Mouse (Mus musculus): ENCODE results near the gene Olfr455. TPM values are rescaled to one million over a fixed set of nuclear protein-coding genes. Genes with fewer than 3 reads are reported as not detected.

Gene Olfr455
- polyA plus RNA-seq (2015; fragmentation: Nextera tagmentation; extraction: Ambion mirVana), result 0.05 TPM in 1 of 2 replicates, not detected in the other

DNA sequence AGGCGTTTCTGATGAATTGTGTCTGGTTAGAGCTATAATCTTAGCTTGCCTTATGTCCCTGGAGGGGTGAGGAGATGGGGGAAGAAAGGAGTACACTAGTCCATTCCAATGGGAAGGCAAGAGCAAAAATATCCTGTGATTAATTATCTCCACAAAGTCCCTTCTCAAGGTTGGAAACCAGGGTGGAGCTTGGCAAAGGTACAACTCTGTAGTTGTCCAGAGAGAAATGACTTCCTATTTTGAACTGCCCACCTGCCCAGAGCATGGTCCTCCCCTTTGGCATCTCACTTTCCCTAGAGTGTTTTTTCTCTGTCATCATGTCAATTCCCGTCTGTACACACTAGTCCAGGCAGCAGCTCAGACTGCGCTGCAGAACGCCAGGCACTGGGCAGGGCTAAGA is at the start of gene Olfr455:
Gene Olfr455, minus strand, starts transcription at position 127 of the 400 bp plus-strand sequence.
- H3K9ac ChIP-seq, result no peak within 1 kb of the TSS
- H3K27me3 ChIP-seq, result no peaks in the 10 kb centered on the region
- H3K36me3 ChIP-seq, result no peaks in the 10 kb centered on the region
- no peak within 1 kb of the TSS for H3K4me2 ChIP-seq
- no peaks in the 10 kb centered on the region for H3K9me3 ChIP-seq (replicated peaks)
- no peak within 1 kb of the TSS for H3K4me3 ChIP-seq
- WGBS, result 64% methylated on average over 4 of the region's 4 CpGs
- H3K4me1 ChIP-seq (replicated peaks), result peaks cover 12% of the 10 kb centered on the region
- ATAC-seq (replicated peaks; ENCODE audit: insufficient number of reproducible peaks, insufficient read depth, low FRiP score, low read depth), result no peak
- H3K27ac ChIP-seq, result no peak within 1 kb of the TSS

GRCm38 (mm10) chr6:42593138-42593882 is 45.9 kb upstream of the Olfr455 start:
- H3K27ac ChIP-seq, result no peak overlapping the region
- no peak overlapping the region for H3K9ac ChIP-seq
- H3K36me3 ChIP-seq, result no peaks in the 10 kb centered on the region
- no peaks in the 10 kb centered on the region for H3K9me3 ChIP-seq (replicated peaks)
- H3K4me2 ChIP-seq, result no peak overlapping the region
- no peaks in the 10 kb centered on the region for H3K4me1 ChIP-seq (replicated peaks)
- no peak for ATAC-seq (replicated peaks; ENCODE audit: insufficient number of reproducible peaks, insufficient read depth, low FRiP score, low read depth)
- WGBS, result 71% methylated on average over 17 of the region's 17 CpGs
- H3K27me3 ChIP-seq, result no peaks in the 10 kb centered on the region
- no peak overlapping the region for H3K4me3 ChIP-seq

GRCm38 (mm10) chr6:42586569-42586968 is 39.2 kb upstream of the Olfr455 start:
- Histone ChIP-seq H3K27me3 (no peaks in the 10 kb centered on the region), H3K4me2 (no peak overlapping the region), H3K9ac (no peak overlapping the region), H3K4me3 (no peak overlapping the region), H3K27ac (no peak overlapping the region), H3K4me1 (replicated peaks) (peaks cover 7% of the 10 kb centered on the region), H3K36me3 (no peaks in the 10 kb centered on the region), H3K9me3 (replicated peaks) (no peaks in the 10 kb centered on the region)
- 67% methylated on average over 5 of the region's 5 CpGs for WGBS
- no peak for ATAC-seq (replicated peaks; ENCODE audit: insufficient number of reproducible peaks, insufficient read depth, low FRiP score, low read depth)

DNA sequence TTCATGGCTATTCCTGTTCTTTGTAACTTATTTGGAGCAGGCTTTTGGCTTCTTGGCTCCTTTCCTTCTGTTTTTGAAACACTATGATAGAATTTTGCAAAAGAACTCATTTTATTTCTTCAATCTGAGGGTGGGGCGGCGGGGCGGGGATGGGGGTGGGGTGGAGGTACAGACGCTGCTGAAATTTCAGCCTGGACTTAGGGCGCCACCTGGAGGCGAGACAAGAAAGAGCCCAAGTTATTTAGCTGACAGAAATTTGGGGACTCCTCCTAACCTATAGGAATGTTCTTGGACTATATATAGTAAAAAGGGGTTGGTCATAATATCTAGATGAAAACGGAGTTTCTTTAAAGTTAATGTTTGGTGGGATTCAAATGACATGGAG is 36.1 kb upstream of the Olfr455 start:
- Histone ChIP-seq H3K36me3 (no peaks in the 10 kb centered on the region), H3K4me1 (replicated peaks) (peaks cover 7% of the 10 kb centered on the region), H3K27me3 (no peaks in the 10 kb centered on the region), H3K4me2 (peak overlapping the region; percentile 57), H3K4me3 (peak overlapping the region; percentile 36), H3K9ac (no peak overlapping the region), H3K9me3 (replicated peaks) (no peaks in the 10 kb centered on the region), H3K27ac (no peak overlapping the region)
- WGBS, result 2% methylated on average over 7 of the region's 7 CpGs
- no peak for ATAC-seq (replicated peaks; ENCODE audit: insufficient number of reproducible peaks, insufficient read depth, low FRiP score, low read depth)

- H3K4me3 ChIP-seq, result peak overlapping the region; percentile 36
- no peaks in the 10 kb centered on the region for H3K27me3 ChIP-seq
- WGBS, result 39% methylated on average over 9 of the region's 9 CpGs
- H3K9ac ChIP-seq, result no peak overlapping the region
- no peaks in the 10 kb centered on the region for H3K36me3 ChIP-seq
- no peak overlapping the region for H3K27ac ChIP-seq
- H3K4me2 ChIP-seq, result peak overlapping the region; percentile 57
- peaks cover 7% of the 10 kb centered on the region for H3K4me1 ChIP-seq (replicated peaks)
- no peak for ATAC-seq (replicated peaks; ENCODE audit: insufficient number of reproducible peaks, insufficient read depth, low FRiP score, low read depth)
- no peaks in the 10 kb centered on the region for H3K9me3 ChIP-seq (replicated peaks)
These were observed 35.5 kb upstream of the Olfr455 start for GRCm38 (mm10) chr6:42582741-42583487.

DNA sequence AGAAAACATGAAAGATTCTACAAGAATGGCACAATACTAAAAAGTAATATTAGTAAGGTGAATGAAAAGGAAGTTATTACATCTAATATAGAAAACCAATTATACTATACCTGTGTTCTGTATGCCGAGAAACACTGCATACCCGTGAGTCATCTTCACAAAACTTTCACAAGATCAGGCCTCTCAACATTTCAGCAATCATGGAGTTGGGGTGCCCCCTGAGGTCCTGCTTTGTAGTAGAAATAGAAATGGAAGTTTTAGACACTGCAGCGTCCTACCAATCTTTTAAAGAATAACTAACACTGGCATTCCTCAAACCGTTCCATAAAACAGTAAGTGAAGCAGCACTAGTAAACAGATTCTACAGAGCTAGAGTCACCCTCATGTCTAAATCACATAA is 31.3 kb upstream of the Olfr455 start:
- no peak for ATAC-seq (replicated peaks; ENCODE audit: insufficient number of reproducible peaks, insufficient read depth, low FRiP score, low read depth)
- Histone ChIP-seq H3K9me3 (replicated peaks) (no peaks in the 10 kb centered on the region), H3K36me3 (no peaks in the 10 kb centered on the region), H3K4me1 (replicated peaks) (peaks cover 7% of the 10 kb centered on the region), H3K4me3 (no peak overlapping the region), H3K4me2 (no peak overlapping the region), H3K27ac (no peak overlapping the region), H3K9ac (no peak overlapping the region), H3K27me3 (no peaks in the 10 kb centered on the region)
- 63% methylated on average over 4 of the region's 4 CpGs for WGBS

- no peak overlapping the region for H3K9ac ChIP-seq
- no peak for ATAC-seq (replicated peaks; ENCODE audit: insufficient number of reproducible peaks, insufficient read depth, low FRiP score, low read depth)
- H3K4me2 ChIP-seq, result no peak overlapping the region
- H3K27me3 ChIP-seq, result no peaks in the 10 kb centered on the region
- H3K9me3 ChIP-seq (replicated peaks), result no peaks in the 10 kb centered on the region
- H3K4me1 ChIP-seq (replicated peaks), result no peaks in the 10 kb centered on the region
- no peaks in the 10 kb centered on the region for H3K36me3 ChIP-seq
- H3K27ac ChIP-seq, result no peak overlapping the region
- H3K4me3 ChIP-seq, result no peak overlapping the region
- 78% methylated on average over 2 of the region's 2 CpGs for WGBS
These were observed 30.0 kb upstream of the Olfr455 start for GRCm38 (mm10) chr6:42577433-42577832.

GRCm38 (mm10) chr6:42568205-42568604 is 20.8 kb upstream of the Olfr455 start:
- WGBS, result 66% methylated on average over 2 of the region's 2 CpGs
- Histone ChIP-seq H3K27ac (no peak overlapping the region), H3K9ac (no peak overlapping the region), H3K36me3 (no peaks in the 10 kb centered on the region), H3K4me3 (no peak overlapping the region), H3K4me2 (no peak overlapping the region), H3K27me3 (no peaks in the 10 kb centered on the region), H3K9me3 (replicated peaks) (no peaks in the 10 kb centered on the region), H3K4me1 (replicated peaks) (no peaks in the 10 kb centered on the region)
- ATAC-seq (replicated peaks; ENCODE audit: insufficient number of reproducible peaks, insufficient read depth, low FRiP score, low read depth), result no peak

- no peaks in the 10 kb centered on the region for H3K36me3 ChIP-seq
- peaks cover 4% of the 10 kb centered on the region for H3K4me1 ChIP-seq (replicated peaks)
- H3K4me2 ChIP-seq, result no peak overlapping the region
- no peaks in the 10 kb centered on the region for H3K9me3 ChIP-seq (replicated peaks)
- no peak overlapping the region for H3K9ac ChIP-seq
- H3K27me3 ChIP-seq, result no peaks in the 10 kb centered on the region
- H3K4me3 ChIP-seq, result no peak overlapping the region
- no peak for ATAC-seq (replicated peaks; ENCODE audit: insufficient number of reproducible peaks, insufficient read depth, low FRiP score, low read depth)
- no peak overlapping the region for H3K27ac ChIP-seq
- WGBS, result 74% methylated on average over 2 of the region's 2 CpGs
These were observed 18.8 kb upstream of the Olfr455 start for GRCm38 (mm10) chr6:42566076-42566598.

- 0 out of 2 replicates have a peak overlapping the region, but pooled peaks have one; percentile 12 for H3K27ac ChIP-seq
- H3K4me2 ChIP-seq, result no peak overlapping the region
- no peaks in the 10 kb centered on the region for H3K36me3 ChIP-seq
- no peaks in the 10 kb centered on the region for H3K27me3 ChIP-seq
- no peak for ATAC-seq (replicated peaks; ENCODE audit: insufficient number of reproducible peaks, insufficient read depth, low FRiP score, low read depth)
- H3K4me3 ChIP-seq, result no peak overlapping the region
- WGBS, result 52% methylated on average over 2 of the region's 2 CpGs
- H3K9me3 ChIP-seq (replicated peaks), result no peaks in the 10 kb centered on the region
- peaks cover 19% of the 10 kb centered on the region for H3K4me1 ChIP-seq (replicated peaks)
- no peak overlapping the region for H3K9ac ChIP-seq
These were observed 14.9 kb upstream of the Olfr455 start for GRCm38 (mm10) chr6:42562280-42562679.

DNA sequence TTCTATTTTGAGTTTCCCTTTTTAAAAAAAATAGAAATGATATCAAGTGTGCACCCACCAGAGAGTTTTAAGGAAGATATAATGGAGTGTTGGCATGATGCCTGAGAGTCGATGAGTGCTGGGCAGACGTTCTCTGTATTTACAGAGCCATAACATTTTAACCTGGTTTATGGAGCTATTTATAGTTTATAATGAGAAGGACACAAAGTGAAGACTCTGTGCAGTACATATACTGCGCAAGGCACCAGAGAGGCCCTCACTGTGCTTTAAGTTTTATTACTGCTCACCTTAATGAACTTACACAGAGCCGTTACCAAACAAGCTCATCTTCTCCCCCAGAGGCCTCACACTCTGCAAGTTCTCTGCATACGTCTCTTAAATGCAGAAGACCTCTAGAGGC is 13.5 kb upstream of the Olfr455 start:
- Histone ChIP-seq H3K9me3 (replicated peaks) (no peaks in the 10 kb centered on the region), H3K36me3 (no peaks in the 10 kb centered on the region), H3K27ac (peak overlapping the region; percentile 63), H3K4me2 (no peak overlapping the region), H3K4me1 (replicated peaks) (peaks cover 19% of the 10 kb centered on the region), H3K4me3 (no peak overlapping the region), H3K9ac (no peak overlapping the region), H3K27me3 (no peaks in the 10 kb centered on the region)
- peak; percentile 83; the same call in 1 of the 2 replicates for ATAC-seq (replicated peaks; ENCODE audit: insufficient number of reproducible peaks, insufficient read depth, low FRiP score, low read depth)
- WGBS, result 38% methylated on average over 5 of the region's 5 CpGs

Data from heart, embryonic 15.5 days (tissue).